Mouse (Mus musculus) urinary bladder, postnatal 4 days (tissue): ENCODE results near the gene 2310034C09Rik.
"Not testable (repeated sequence)": the region's sequence is repeated elsewhere in the genome, so short reads cannot be mapped to it uniquely, and the experiment has no call there.

Experiments used
- DNase-seq, 2 experiments: peaks; one replicate each; pipeline ENCODE4 v3.0.0; 2021 to 2022; ENCODE audit warnings: low spot score in 2 of 2

2310034C09Rik gene

GRCm38 (mm10) chr16:88758547-88758946 lies at the start of gene 2310034C09Rik:
Gene 2310034C09Rik (plus strand): TSS chr16:88758847.
- DNase-seq = not testable (repeated sequence)

GRCm38 (mm10) chr16:88710757-88711156 lies 47.9 kb upstream of the 2310034C09Rik start:
- no peak for DNase-seq

- no peak for DNase-seq
Measured at GRCm38 (mm10) chr16:88711245-88711644, 47.4 kb upstream of the 2310034C09Rik start.

- DNase-seq = no peak
Measured at GRCm38 (mm10) chr16:88716549-88716948, 42.1 kb upstream of the 2310034C09Rik start.

- DNase-seq = no peak
Measured at GRCm38 (mm10) chr16:88720031-88720430, 38.6 kb upstream of the 2310034C09Rik start.

- no peak for DNase-seq
Measured at GRCm38 (mm10) chr16:88728812-88729275, 29.8 kb upstream of the 2310034C09Rik start, which contains the start of gene Krtap13-1. Gene Krtap13-1 (plus strand): TSS chr16:88728862.

GRCm38 (mm10) chr16:88735391-88735790 lies 23.3 kb upstream of the 2310034C09Rik start:
- no peak for DNase-seq

- DNase-seq = no peak
Measured at GRCm38 (mm10) chr16:88744750-88745340, 13.8 kb upstream of the 2310034C09Rik start.

- DNase-seq = no peak
Measured at GRCm38 (mm10) chr16:88747943-88748342, 10.7 kb upstream of the 2310034C09Rik start.

GRCm38 (mm10) chr16:88751535-88751934 lies 7.1 kb upstream of the 2310034C09Rik start, which contains the start of gene Krtap13:
Gene Krtap13 (minus strand): TSS chr16:88751635.
- DNase-seq = not testable (repeated sequence)

GRCm38 (mm10) chr16:88774106-88774505 lies 15.5 kb downstream of the 2310034C09Rik start, which contains the start of gene 2310057N15Rik:
Gene 2310057N15Rik (minus strand): TSS chr16:88774206.
- DNase-seq = no peak

- DNase-seq = no peak
Measured at GRCm38 (mm10) chr16:88777596-88777995, 18.9 kb downstream of the 2310034C09Rik start, which contains the start of gene Gm5965. Gene Gm5965 (plus strand): TSS chr16:88777896.

- no peak for DNase-seq
Measured at GRCm38 (mm10) chr16:88786786-88787185, 28.1 kb downstream of the 2310034C09Rik start.
